Mouse (Mus musculus) embryonic facial prominence, embryonic 15.5 days (tissue): ENCODE measurements at regions not wholly inside any gene's neighbourhood (a gene's known extent, or its start where the extent isn't known, plus 50 kb on each side); places are given as distances from the start of the nearest gene placed in this dataset.
"Not testable (repeated sequence)": the region's sequence is repeated elsewhere in the genome, so short reads cannot be mapped to it uniquely, and the experiment has no call there.

Experiments
- ATAC-seq: fragments of 200-750 bp; cut with Nextera tagmentation; 2 replicates; pipeline ENCODE4 v1.8.0; 2017; ENCODE audit warnings: low read depth, moderate TSS enrichment; ENCODE audit not compliant: insufficient number of reproducible peaks, low FRiP score, low TSS enrichment
- H3K27ac ChIP-seq: fragments of 300-500 bp; sonication (generic); replicated peaks from 2 replicates; pipeline ENCODE4 v1.5.1; 2015; ENCODE audit warnings: mild to moderate bottlenecking, inconsistent platforms
- H3K27me3 ChIP-seq: fragments of 300-500 bp; sonication (generic); 2 replicates; pipeline ENCODE4 v1.6.1; 2015; ENCODE audit warnings: inconsistent platforms
- H3K36me3 ChIP-seq: fragments of 300-500 bp; sonication (generic); 2 replicates; pipeline ENCODE4 v1.6.1; 2015; ENCODE audit warnings: mild to moderate bottlenecking, inconsistent platforms
- H3K4me1 ChIP-seq: fragments of 300-500 bp; sonication (generic); 2 replicates; pipeline ENCODE4 v1.6.1; 2015; ENCODE audit warnings: inconsistent platforms
- H3K4me2 ChIP-seq: fragments of 300-500 bp; sonication (generic); replicated peaks from 2 replicates; pipeline ENCODE4 v1.6.1; 2015; ENCODE audit warnings: mild to moderate bottlenecking, inconsistent platforms
- H3K4me3 ChIP-seq: fragments of 300-500 bp; sonication (generic); replicated peaks from 2 replicates; pipeline ENCODE4 v1.5.1; 2015; ENCODE audit warnings: mild to moderate bottlenecking, inconsistent platforms
- H3K9ac ChIP-seq: fragments of 300-500 bp; sonication (generic); 2 replicates; pipeline ENCODE4 v1.6.1; 2015; ENCODE audit warnings: inconsistent platforms
- H3K9me3 ChIP-seq: fragments of 300-500 bp; sonication (generic); replicated peaks from 2 replicates; pipeline ENCODE4 v1.6.1; 2016; ENCODE audit warnings: inconsistent platforms
- WGBS: fragments of 180-500 bp; shearing (Covaris S2); methylation state at CpG from one replicate; pipeline ENCODE4 v1.1.7; 2015; 5-methylcytosine and 5-hydroxymethylcytosine counted together

DNA sequence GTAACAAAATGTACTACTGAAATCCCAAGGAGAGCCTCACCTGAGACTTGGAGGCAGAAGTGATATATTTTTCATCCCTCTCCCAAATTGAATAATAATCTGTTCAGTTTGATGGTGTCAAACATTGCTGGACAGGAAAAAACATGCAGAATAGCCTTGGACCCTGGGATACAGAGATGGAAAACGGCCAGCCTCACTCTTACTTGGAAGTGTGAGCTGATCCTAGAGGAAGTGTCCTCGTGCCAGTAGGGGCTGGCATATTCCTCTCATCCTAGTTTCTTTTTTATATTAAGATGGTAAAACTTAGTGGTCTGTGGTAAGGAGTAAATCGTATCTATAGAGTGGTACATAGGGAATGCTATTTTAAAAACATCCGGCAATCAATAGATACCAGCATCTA lies 107.6 kb upstream of the Mpdz start:
- Histone ChIP-seq H3K9me3 (no peaks in the 10 kb centered on the region), H3K4me1 (no peaks in the 10 kb centered on the region)

DNA sequence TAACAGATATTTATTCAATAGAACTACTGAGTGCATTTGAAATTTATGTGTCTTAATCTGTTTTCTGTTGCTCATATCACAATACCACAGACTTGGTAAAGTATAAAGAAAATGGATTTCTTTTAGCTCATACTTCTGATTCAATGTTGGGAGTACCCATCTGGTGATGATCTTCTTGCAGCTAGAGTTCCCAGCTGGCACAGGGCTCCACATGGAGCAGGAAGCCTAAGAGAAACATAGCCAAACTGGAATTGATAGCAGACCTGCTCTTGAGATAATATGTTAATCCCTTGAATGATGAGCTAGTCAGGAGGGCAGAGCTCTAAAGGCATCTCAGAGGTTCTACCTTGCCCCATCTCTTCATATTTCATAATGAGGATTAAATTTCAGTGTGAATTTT lies 97.9 kb upstream of the Mpdz start:
- H3K4me1 ChIP-seq: no peaks in the 10 kb centered on the region
- no peaks in the 10 kb centered on the region for H3K27me3 ChIP-seq
- no peaks in the 10 kb centered on the region for H3K9me3 ChIP-seq
- no peak overlapping the region for H3K27ac ChIP-seq
- no peak overlapping the region for H3K9ac ChIP-seq
- no peak overlapping the region for H3K4me2 ChIP-seq
- no peak overlapping the region for H3K4me3 ChIP-seq
- no peak for ATAC-seq
- H3K36me3 ChIP-seq: no peaks in the 10 kb centered on the region

More for the DNA sequence above, 107.6 kb upstream of the Mpdz start:
- Histone ChIP-seq H3K4me2 (no peak overlapping the region), H3K9ac (no peak overlapping the region), H3K4me3 (no peak overlapping the region), H3K36me3 (no peaks in the 10 kb centered on the region), H3K27me3 (no peaks in the 10 kb centered on the region), H3K27ac (no peak overlapping the region)
- WGBS: 70% methylated on average over 4 of the region's 4 CpGs
- ATAC-seq: no peak

DNA sequence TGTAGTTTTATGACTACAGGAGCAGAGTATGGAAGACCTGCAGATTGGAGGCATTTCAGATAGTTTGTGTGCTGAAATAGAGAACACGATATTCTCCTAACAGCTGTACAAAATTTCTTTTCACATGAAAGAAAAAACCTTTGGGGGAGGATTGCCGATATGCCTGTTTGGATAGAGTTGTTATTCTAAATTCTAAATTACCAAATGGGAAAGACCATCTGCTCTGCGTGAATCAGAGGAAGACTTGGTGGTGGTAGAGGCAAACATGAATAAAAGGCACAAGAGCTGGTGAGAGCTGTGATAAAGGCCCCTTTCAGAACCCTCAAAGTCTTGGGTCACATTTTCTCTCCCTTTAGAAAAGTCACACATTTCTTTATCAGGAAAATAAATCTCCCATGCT lies 96.9 kb upstream of the Mpdz start:
- H3K4me3 ChIP-seq: no peak overlapping the region

DNA sequence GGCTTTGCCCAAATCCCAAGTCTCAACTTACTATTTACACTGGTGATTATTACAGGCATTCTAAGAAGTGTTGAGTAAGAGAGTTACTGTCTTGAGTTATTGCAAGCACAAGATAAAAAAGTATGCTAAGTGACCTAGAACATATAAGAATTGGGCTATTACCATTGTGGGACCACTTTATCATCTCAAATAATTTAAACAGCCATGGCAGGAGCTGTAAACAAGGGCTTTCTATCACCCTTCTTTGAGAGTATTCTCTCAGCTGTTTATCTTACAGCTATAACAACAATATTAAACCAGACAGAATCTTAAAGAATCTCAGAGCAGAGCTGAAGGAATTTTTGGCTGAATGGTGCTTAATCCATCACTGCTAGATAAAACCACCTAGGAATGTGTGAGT lies 94.2 kb upstream of the Mpdz start:
- Histone ChIP-seq H3K4me2 (no peak overlapping the region), H3K27ac (no peak overlapping the region), H3K36me3 (no peaks in the 10 kb centered on the region), H3K9me3 (no peaks in the 10 kb centered on the region), H3K27me3 (no peaks in the 10 kb centered on the region), H3K9ac (no peak overlapping the region), H3K4me3 (no peak overlapping the region), H3K4me1 (no peaks in the 10 kb centered on the region)
- no peak for ATAC-seq

More for the DNA sequence above, 96.9 kb upstream of the Mpdz start:
- Histone ChIP-seq H3K9me3 (no peaks in the 10 kb centered on the region), H3K4me2 (no peak overlapping the region), H3K36me3 (no peaks in the 10 kb centered on the region), H3K9ac (no peak overlapping the region), H3K27ac (no peak overlapping the region), H3K4me1 (no peaks in the 10 kb centered on the region), H3K27me3 (no peaks in the 10 kb centered on the region)
- ATAC-seq: no peak
- 52% methylated on average over 3 of the region's 3 CpGs for WGBS

- 67% methylated on average over 2 of the region's 2 CpGs for WGBS
- H3K9me3 ChIP-seq: no peaks in the 10 kb centered on the region
- no peak overlapping the region for H3K4me3 ChIP-seq
- no peaks in the 10 kb centered on the region for H3K4me1 ChIP-seq
- H3K27me3 ChIP-seq: no peaks in the 10 kb centered on the region
- no peak overlapping the region for H3K4me2 ChIP-seq
- ATAC-seq: no peak
- no peaks in the 10 kb centered on the region for H3K36me3 ChIP-seq
- H3K27ac ChIP-seq: no peak overlapping the region
- no peak overlapping the region for H3K9ac ChIP-seq
These were observed 87.9 kb upstream of the Mpdz start for GRCm38 (mm10) chr4:81530546-81530945.

- not testable (repeated sequence) for ATAC-seq, H3K9me3 ChIP-seq, H3K27ac ChIP-seq, H3K4me3 ChIP-seq, H3K4me1 ChIP-seq, H3K9ac ChIP-seq, H3K36me3 ChIP-seq, H3K4me2 ChIP-seq, H3K27me3 ChIP-seq
- WGBS: 64% methylated on average over 2 of the region's 2 CpGs
These were observed 76.5 kb upstream of the Mpdz start for GRCm38 (mm10) chr4:81519151-81519550.

DNA sequence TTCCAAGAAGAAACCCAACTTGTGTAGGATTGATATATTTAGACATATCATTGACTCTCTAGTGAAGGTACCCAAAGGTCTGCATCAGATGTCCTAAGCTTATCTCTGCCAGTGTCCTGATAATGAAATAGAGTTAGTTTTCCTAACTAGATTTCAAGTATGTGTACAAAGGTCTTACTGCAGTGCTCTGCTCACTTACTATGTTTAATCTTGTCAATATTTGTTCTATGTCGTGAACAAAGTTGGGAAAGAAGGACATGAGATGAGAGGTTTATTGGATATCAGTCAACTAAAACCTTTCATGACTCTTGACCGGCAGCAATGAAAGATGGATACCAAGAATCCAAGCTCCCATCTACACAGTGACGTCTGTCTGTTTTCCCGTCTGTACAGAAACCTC lies 71.9 kb upstream of the Mpdz start:
- no peak overlapping the region for H3K27ac ChIP-seq
- H3K4me3 ChIP-seq: no peak overlapping the region
- no peaks in the 10 kb centered on the region for H3K9me3 ChIP-seq
- no peak overlapping the region for H3K4me2 ChIP-seq
- H3K4me1 ChIP-seq: 0 out of 2 replicates have a peak, but pooled peaks cover 3% of the 10 kb centered on the region
- no peaks in the 10 kb centered on the region for H3K27me3 ChIP-seq
- no peaks in the 10 kb centered on the region for H3K36me3 ChIP-seq
- no peak for ATAC-seq
- H3K9ac ChIP-seq: no peak overlapping the region
- WGBS: 82% methylated on average over 4 of the region's 4 CpGs

- no peak for ATAC-seq
- Histone ChIP-seq H3K4me3 (no peak overlapping the region), H3K27ac (0 out of 2 replicates have a peak overlapping the region, but pooled peaks have one; percentile 25), H3K4me1 (0 out of 2 replicates have a peak, but pooled peaks cover 3% of the 10 kb centered on the region), H3K27me3 (no peaks in the 10 kb centered on the region), H3K9me3 (no peaks in the 10 kb centered on the region), H3K4me2 (no peak overlapping the region), H3K9ac (no peak overlapping the region), H3K36me3 (no peaks in the 10 kb centered on the region)
- WGBS: 72% methylated on average over 3 of the region's 3 CpGs
These were observed 69.8 kb upstream of the Mpdz start for GRCm38 (mm10) chr4:81512396-81512795.

GRCm38 (mm10) chr4:81508776-81509175 lies 66.2 kb upstream of the Mpdz start:
- Histone ChIP-seq H3K27ac (no peak overlapping the region), H3K9ac (no peak overlapping the region), H3K4me3 (no peak overlapping the region), H3K36me3 (no peaks in the 10 kb centered on the region), H3K4me1 (0 out of 2 replicates have a peak, but pooled peaks cover 3% of the 10 kb centered on the region), H3K9me3 (no peaks in the 10 kb centered on the region), H3K4me2 (no peak overlapping the region), H3K27me3 (no peaks in the 10 kb centered on the region)
- WGBS: 72% methylated on average over 1 of the region's 1 CpGs
- ATAC-seq: no peak

- Histone ChIP-seq H3K9ac (no peak overlapping the region), H3K4me3 (no peak overlapping the region), H3K4me2 (no peak overlapping the region), H3K36me3 (no peaks in the 10 kb centered on the region), H3K27ac (no peak overlapping the region), H3K27me3 (no peaks in the 10 kb centered on the region), H3K9me3 (no peaks in the 10 kb centered on the region), H3K4me1 (no peaks in the 10 kb centered on the region)
- no peak for ATAC-seq
- 63% methylated on average over 5 of the region's 5 CpGs for WGBS
These were observed 64.2 kb upstream of the Mpdz start for GRCm38 (mm10) chr4:81506841-81507240.

DNA sequence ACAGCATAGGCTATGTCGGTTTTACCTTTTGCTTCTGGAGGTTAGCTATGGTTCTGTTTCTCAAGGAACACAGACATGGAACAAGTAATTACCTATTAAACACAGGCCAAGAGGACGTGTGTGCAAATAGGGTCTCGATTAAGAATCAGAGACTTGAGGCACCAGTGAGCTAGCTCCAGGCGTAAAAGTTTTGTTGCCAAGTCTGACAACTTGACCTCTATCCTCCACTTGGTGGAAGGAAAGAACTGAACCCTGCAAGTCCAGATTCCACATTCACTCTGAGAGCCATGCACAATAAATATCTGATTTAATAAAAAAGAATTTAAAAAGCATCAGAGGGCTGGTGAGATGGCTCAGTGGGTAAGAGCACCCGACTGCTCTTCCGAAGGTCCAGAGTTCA lies 63.7 kb upstream of the Mpdz start:
- 89% methylated on average over 6 of the region's 6 CpGs for WGBS

DNA sequence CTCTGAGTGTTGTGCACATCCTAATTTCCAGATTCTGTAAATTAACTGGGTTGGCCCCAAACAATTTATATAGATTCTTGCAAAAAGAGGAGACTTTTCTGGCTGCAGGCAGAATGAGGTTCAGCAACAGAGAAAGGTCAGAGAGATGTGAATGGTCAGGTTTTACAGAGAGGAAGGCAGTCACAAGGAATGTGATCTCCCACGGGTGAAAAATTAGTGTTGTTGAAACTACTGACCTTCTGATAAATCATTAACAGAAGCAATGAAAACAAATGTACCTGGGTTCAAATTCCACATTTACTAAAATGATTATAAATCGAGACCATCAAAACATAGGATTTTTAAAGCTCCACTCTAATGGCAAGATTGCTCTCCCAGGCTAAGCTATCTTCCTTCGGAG lies 62.5 kb upstream of the Mpdz start:
- no peak overlapping the region for H3K27ac ChIP-seq
- H3K9ac ChIP-seq: no peak overlapping the region
- no peak for ATAC-seq
- no peak overlapping the region for H3K4me2 ChIP-seq
- WGBS: 52% methylated on average over 3 of the region's 3 CpGs
- H3K4me3 ChIP-seq: no peak overlapping the region
- no peaks in the 10 kb centered on the region for H3K36me3 ChIP-seq
- H3K4me1 ChIP-seq: no peaks in the 10 kb centered on the region
- H3K27me3 ChIP-seq: no peaks in the 10 kb centered on the region
- no peaks in the 10 kb centered on the region for H3K9me3 ChIP-seq

More for the DNA sequence above, 63.7 kb upstream of the Mpdz start:
- ATAC-seq: no peak
- no peak overlapping the region for H3K4me3 ChIP-seq
- no peaks in the 10 kb centered on the region for H3K4me1 ChIP-seq
- no peaks in the 10 kb centered on the region for H3K9me3 ChIP-seq
- no peak overlapping the region for H3K9ac ChIP-seq
- no peaks in the 10 kb centered on the region for H3K36me3 ChIP-seq
- no peaks in the 10 kb centered on the region for H3K27me3 ChIP-seq
- H3K27ac ChIP-seq: no peak overlapping the region
- H3K4me2 ChIP-seq: no peak overlapping the region
